Mouse (Mus musculus): Measurements from ENCODE around the gene Tmem63b.
"Not testable (repeated sequence)": the region's sequence is repeated elsewhere in the genome, so short reads cannot be mapped to it uniquely, and the experiment has no call there.

Tmem63b gene

GRCm38 (mm10) chr17:45667481-45667880, 19.2 kb downstream of the Tmem63b start:
- no peak for DNase-seq

GRCm38 (mm10) chr17:45666091-45666490, 20.6 kb downstream of the Tmem63b start:
- DNase-seq = no peak

GRCm38 (mm10) chr17:45664608-45665007, 22.1 kb downstream of the Tmem63b start:
- DNase-seq = no peak

- peak; percentile 82 for DNase-seq
Observed at GRCm38 (mm10) chr17:45663106-45663919, 23.4 kb downstream of the Tmem63b start.

GRCm38 (mm10) chr17:45659225-45659624, 27.5 kb downstream of the Tmem63b start, which contains the start of gene Capn11:
Gene Capn11 (minus strand): TSS chr17:45659325.
- DNase-seq = no peak

GRCm38 (mm10) chr17:45655820-45656219, 30.9 kb downstream of the Tmem63b start:
- peak; percentile 50 for DNase-seq

- no peak for DNase-seq
Observed at GRCm38 (mm10) chr17:45653233-45653632, 33.5 kb downstream of the Tmem63b start.

GRCm38 (mm10) chr17:45644185-45644584, 42.5 kb downstream of the Tmem63b start:
- DNase-seq = no peak

GRCm38 (mm10) chr17:45642701-45643100, 44.0 kb downstream of the Tmem63b start:
- DNase-seq = peak; percentile 78

GRCm38 (mm10) chr17:45641981-45642380, 44.7 kb downstream of the Tmem63b start:
- no peak for DNase-seq

- no peak for DNase-seq
Observed at GRCm38 (mm10) chr17:45638596-45639295, 48.0 kb downstream of the Tmem63b start.

- no peak for DNase-seq
Observed at GRCm38 (mm10) chr17:45634033-45634432, 52.7 kb downstream of the Tmem63b start.

- no peak for DNase-seq
Observed at GRCm38 (mm10) chr17:45631940-45632339, 54.8 kb downstream of the Tmem63b start.

- peak; percentile 45 for DNase-seq
Observed at GRCm38 (mm10) chr17:45630992-45631391, 55.7 kb downstream of the Tmem63b start.

- peak; percentile 85 for DNase-seq
Observed at GRCm38 (mm10) chr17:45629861-45630694, 56.6 kb downstream of the Tmem63b start.

- DNase-seq = no peak
Observed at GRCm38 (mm10) chr17:45628885-45629855, 57.5 kb downstream of the Tmem63b start.

GRCm38 (mm10) chr17:45628160-45628559, 58.5 kb downstream of the Tmem63b start:
- DNase-seq = no peak

GRCm38 (mm10) chr17:45626577-45627134, 60.0 kb downstream of the Tmem63b start:
- peak; percentile 71 for DNase-seq

- DNase-seq = not testable (repeated sequence)
Observed at GRCm38 (mm10) chr17:45623425-45623824, 63.3 kb downstream of the Tmem63b start.

- DNase-seq = no peak
Observed at GRCm38 (mm10) chr17:45619386-45620256, 67.1 kb downstream of the Tmem63b start.
